Comparison of ENCODE assay signal across 8 mouse cellular contexts in genomic region chr5:92489503-92489902, GRCm38 (mm10). TPM values are rescaled to one million over a fixed set of nuclear protein-coding genes. Genes with fewer than 3 reads are reported as not detected.
DNase-seq lines count a peak whose midpoint lies in the region; ATAC-seq and TF ChIP-seq lines count a peak whose summit lies in the region.

No protein-coding gene starts in this region.

- H3K36me3 ChIP-seq in midbrain, postnatal 0 days (ENCODE audit: insufficient read depth, low read length) = peaks cover 6% of the 10 kb centered on the region; the same call in 1 of the 2 replicates
- H3K36me3 ChIP-seq in midbrain, embryonic 15.5 days (replicated peaks) = peaks cover 1% of the 10 kb centered on the region; the same call in 1 of the 2 replicates
- 0 out of 2 replicates have a peak, but pooled peaks cover 4% of the 10 kb centered on the region for H3K36me3 ChIP-seq in limb, embryonic 15.5 days
- H3K36me3 ChIP-seq in small intestine, adult 2 months (ENCODE audit: control insufficient read depth, insufficient read depth, low read length) = 0 out of 2 replicates have a peak, but pooled peaks cover 3% of the 10 kb centered on the region

- H3K9ac ChIP-seq in midbrain, postnatal 0 days (replicated peaks; ENCODE audit: low read length, poor library complexity, severe bottlenecking) = no peak overlapping the region
- no peak overlapping the region for H3K9ac ChIP-seq in midbrain, embryonic 15.5 days
- H3K9ac ChIP-seq in limb, embryonic 15.5 days = no peak overlapping the region

- H3K9me3 ChIP-seq in midbrain, postnatal 0 days (ENCODE audit: low read length) = no peaks in the 10 kb centered on the region
- H3K9me3 ChIP-seq in midbrain, embryonic 15.5 days = no peaks in the 10 kb centered on the region
- no peaks in the 10 kb centered on the region for H3K9me3 ChIP-seq in limb, embryonic 15.5 days

- no peak overlapping the region for H3K27ac ChIP-seq in midbrain, postnatal 0 days (ENCODE audit: low read depth, low read length)
- H3K27ac ChIP-seq in midbrain, embryonic 15.5 days = no peak overlapping the region
- H3K27ac ChIP-seq in limb, embryonic 15.5 days = peak overlapping the region; percentile 83
- H3K27ac ChIP-seq in small intestine, adult 2 months (ENCODE audit: insufficient read depth, low read depth, low read length) = 0 out of 2 replicates have a peak overlapping the region, but pooled peaks have one; percentile 47

- DNase-seq in adrenal gland, postnatal 25 days = peak; percentile 19
- DNase-seq in adrenal gland, adult 8-10 months = no peak
- DNase-seq in midbrain, postnatal 0 days (ENCODE audit: low spot score) = no peak
- no peak for DNase-seq in kidney, adult 11 months
- DNase-seq in layer of hippocampus, postnatal 10 days (ENCODE audit: low spot score in 2 of 2) = no peak

- H3K4me1 ChIP-seq in midbrain, postnatal 0 days (ENCODE audit: insufficient read depth, low read length) = no peaks in the 10 kb centered on the region
- H3K4me1 ChIP-seq in midbrain, embryonic 15.5 days = peaks cover 4% of the 10 kb centered on the region; the same call in 1 of the 2 replicates
- peaks cover 38% of the 10 kb centered on the region for H3K4me1 ChIP-seq in limb, embryonic 15.5 days
- H3K4me1 ChIP-seq in small intestine, adult 2 months (ENCODE audit: control insufficient read depth, insufficient read depth, insufficient read length, low read length) = peaks cover 6% of the 10 kb centered on the region; the same call in 1 of the 2 replicates

- ATAC-seq in midbrain, postnatal 0 days (ENCODE audit: low FRiP score) = 0 out of 2 replicates have a peak, but pooled peaks have one; percentile 32
- ATAC-seq in midbrain, embryonic 15.5 days (replicated peaks) = no peak
- no peak for ATAC-seq in limb, embryonic 15.5 days (ENCODE audit: insufficient number of reproducible peaks, low FRiP score, low TSS enrichment, low read depth)

- no peaks in the 10 kb centered on the region for H3K27me3 ChIP-seq in midbrain, postnatal 0 days (ENCODE audit: insufficient read depth, low read length)
- no peaks in the 10 kb centered on the region for H3K27me3 ChIP-seq in midbrain, embryonic 15.5 days (replicated peaks)
- H3K27me3 ChIP-seq in limb, embryonic 15.5 days = no peaks in the 10 kb centered on the region
- no peaks in the 10 kb centered on the region for H3K27me3 ChIP-seq in small intestine, adult 2 months (ENCODE audit: control insufficient read depth, insufficient read depth, low read length)

- WGBS in midbrain, postnatal 0 days = 63% methylated on average over 4 of the region's 4 CpGs
- 65% methylated on average over 4 of the region's 4 CpGs for WGBS in midbrain, embryonic 15.5 days
- 47% methylated on average over 4 of the region's 4 CpGs for WGBS in limb, embryonic 15.5 days
- 5% methylated on average over 4 of the region's 4 CpGs for whole genome bisulfite sequencing in small intestine, adult 2 months

- H3K4me2 ChIP-seq in midbrain, postnatal 0 days (ENCODE audit: low read depth, low read length, poor library complexity, severe bottlenecking) = no peak overlapping the region
- H3K4me2 ChIP-seq in midbrain, embryonic 15.5 days = no peak overlapping the region
- no peak overlapping the region for H3K4me2 ChIP-seq in limb, embryonic 15.5 days

- TF ChIP-seq CTCF in midbrain, postnatal 0 days (IDR thresholded peaks at IDR 0.05) = no peak
- TF ChIP-seq CTCF in small intestine, adult 2 months (IDR thresholded peaks at IDR 0.05; ENCODE audit: extremely low read depth, insufficient read length, insufficient replicate concordance, low read depth, low read length) = no peak

- TF ChIP-seq POLR2A in small intestine, adult 2 months (IDR thresholded peaks at IDR 0.05; ENCODE audit: low read depth, low read length) = no peak

- no peak overlapping the region for H3K4me3 ChIP-seq in midbrain, postnatal 0 days (ENCODE audit: low read depth, low read length)
- no peak overlapping the region for H3K4me3 ChIP-seq in midbrain, embryonic 15.5 days
- H3K4me3 ChIP-seq in limb, embryonic 15.5 days = no peak overlapping the region
- no peak overlapping the region for H3K4me3 ChIP-seq in small intestine, adult 2 months (ENCODE audit: low read depth, low read length)

RNA-seq across cellular contexts. Expression of gene Scarb2, which starts 17.1 kb away (rescaled TPM):
- 62.2 and 65.1 TPM in 2 replicates for total RNA-seq in adrenal gland, postnatal 25 days (2021)
- 10 to 100 TPM; 66.0 to 88.0 (median 76.6) TPM for total RNA-seq in adrenal gland, adult 8-10 months (2022)
- 139 and 160 TPM in 2 replicates for total RNA-seq in midbrain, postnatal 0 days (2014; rRNA removed)
- 23.8 and 25.3 TPM in 2 replicates for polyA plus RNA-seq in midbrain, postnatal 0 days (2015; fragmentation: Nextera tagmentation; extraction: Ambion mirVana)
- polyA plus RNA-seq in midbrain, embryonic 15.5 days (2015; fragmentation: Nextera tagmentation; extraction: Ambion mirVana) = 24.4 and 25.4 TPM in 2 replicates
- 13.6 and 14.3 TPM in 2 replicates for polyA plus RNA-seq in limb, embryonic 15.5 days (2015; fragmentation: Nextera tagmentation; extraction: Ambion mirVana)
- 7.9 and 8.4 TPM in 2 replicates for polyA plus RNA-seq in small intestine, adult 2 months (2012; rRNA removed)
- 10 to 100 TPM; 96.3 to 98.5 TPM for total RNA-seq in layer of hippocampus, postnatal 10 days (2021)

RNA-seq across cellular contexts. Expression of gene Nup54, which starts 54.5 kb away (rescaled TPM):
- total RNA-seq in adrenal gland, postnatal 25 days (2021) = 30.1 and 33.5 TPM in 2 replicates
- total RNA-seq in adrenal gland, adult 8-10 months (2022) = 10 to 100 TPM; 23.5 to 36.6 (median 26.6) TPM
- 91.8 and 145 TPM in 2 replicates for total RNA-seq in midbrain, postnatal 0 days (2014; rRNA removed)
- polyA plus RNA-seq in midbrain, postnatal 0 days (2015; fragmentation: Nextera tagmentation; extraction: Ambion mirVana) = 52.1 and 52.6 TPM in 2 replicates
- polyA plus RNA-seq in midbrain, embryonic 15.5 days (2015; fragmentation: Nextera tagmentation; extraction: Ambion mirVana) = 50.5 and 56.4 TPM in 2 replicates
- polyA plus RNA-seq in limb, embryonic 15.5 days (2015; fragmentation: Nextera tagmentation; extraction: Ambion mirVana) = 45.4 and 47.7 TPM in 2 replicates
- 6.7 and 6.9 TPM in 2 replicates for polyA plus RNA-seq in small intestine, adult 2 months (2012; rRNA removed)
- 10 to 100 TPM; 33.9 to 41.7 TPM for total RNA-seq in layer of hippocampus, postnatal 10 days (2021)

Comparison
In these comparisons a context has a peak if more than half of its experiments do, and no peak if none do; other contexts are left out.
1. H3K27ac ChIP-seq: peak in limb, embryonic 15.5 days (single experiment) and small intestine, adult 2 months (single experiment); none in midbrain, postnatal 0 days (single experiment) and midbrain, embryonic 15.5 days (single experiment).